Mouse (Mus musculus): ENCODE data around the gene Lrcol1.

DNA sequence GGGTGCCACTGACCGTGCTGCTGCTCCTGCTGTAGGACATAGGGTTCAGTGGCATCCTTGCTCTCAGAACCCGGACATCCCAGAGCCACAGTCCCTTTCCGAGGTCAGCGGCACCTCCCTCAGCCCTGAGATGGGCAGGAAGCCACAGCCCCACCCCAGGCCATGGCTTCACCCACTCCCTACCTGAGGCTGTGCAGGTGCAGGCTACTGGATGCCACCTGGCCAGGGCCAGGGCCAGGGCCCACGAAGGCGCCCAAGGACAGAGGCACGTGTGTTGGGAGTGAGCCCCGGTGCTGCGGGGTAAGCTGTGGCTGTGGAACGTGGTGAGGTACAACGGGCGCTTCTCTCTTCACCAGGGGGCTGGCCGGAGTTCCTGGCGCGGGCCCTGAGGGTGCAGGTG, 34.6 kb downstream of the Lrcol1 start:
- TF ChIP-seq POLR2A (IDR thresholded peaks at IDR 0.05; ENCODE audit: low read depth, low read length) (no peak), CTCF (IDR thresholded peaks at IDR 0.05; ENCODE audit: borderline replicate concordance, insufficient read depth, low read length) (no peak)

Data from embryonic fibroblast, embryonic 13.5 days (primary cell).